Comparison of ENCODE assay signal across 9 mouse cellular contexts in the genomic region with DNA sequence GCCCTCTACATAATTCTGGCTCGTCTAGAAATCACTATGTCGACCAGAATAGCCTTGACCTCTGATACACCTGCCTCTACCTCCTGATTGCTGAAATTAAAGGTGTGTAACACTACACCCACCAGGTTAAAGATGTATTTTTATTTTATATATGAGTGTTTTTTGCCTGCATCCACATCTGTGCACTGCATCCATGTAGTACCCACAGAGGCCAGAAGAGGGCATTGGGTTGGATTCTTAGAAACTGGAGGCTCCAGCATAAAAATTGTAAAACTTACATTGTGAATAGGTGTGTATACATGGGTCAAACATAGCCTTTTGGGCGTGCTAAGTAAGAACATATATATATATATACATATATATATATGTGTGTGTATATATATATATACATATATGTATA. TPM values are rescaled to one million over a fixed set of nuclear protein-coding genes. Genes with fewer than 3 reads are reported as not detected.
DNase-seq lines count a peak whose midpoint lies in the region; ATAC-seq and TF ChIP-seq lines count a peak whose summit lies in the region.
"Had no signal": no experiment of that assay in that cellular context is flagged by ENCODE, and none has a peak within 500 bp of the region (broad histone marks: within the 10 kb centered on the region; RNA-seq: fewer than 3 reads in every experiment).

No protein-coding gene starts in this region.

- peak; percentile 61 for DNase-seq in forebrain, embryonic 11.5 days (ENCODE audit: low spot score)
- DNase-seq in left cerebral cortex, adult 18-20 months (ENCODE audit: low spot score in 2 of 2), result peak; percentile 38 to 49
- no peak for DNase-seq in left cerebral cortex, postnatal 36 days (ENCODE audit: low spot score in 2 of 2)
- DNase-seq in A20 (ENCODE audit: low read depth, low spot score), result peak; percentile 10
- DNase-seq in brain, embryonic 14.5 days (ENCODE audit: low read depth), result peak; percentile 29
- no peak for DNase-seq in T-cell, adult 2 months (ENCODE audit: low spot score)
- DNase-seq in gastrocnemius, postnatal 25 days, result no peak

- H3K4me3 ChIP-seq in forebrain, embryonic 11.5 days (ENCODE audit: low read depth, low read length), result no peak overlapping the region
- H3K4me3 ChIP-seq in forebrain, embryonic 15.5 days, result no peak overlapping the region

- peak; percentile 48; the same call in 1 of the 2 replicates for TF ChIP-seq CTCF in brain, embryonic 14.5 days (IDR thresholded peaks at IDR 0.05; ENCODE audit: borderline replicate concordance, extremely low read depth, insufficient read depth, insufficient read length)

- no peak overlapping the region for H3K9ac ChIP-seq in forebrain, embryonic 11.5 days (ENCODE audit: low read length)
- H3K9ac ChIP-seq in forebrain, embryonic 15.5 days (replicated peaks), result no peak overlapping the region

- intact Hi-C loops in left cerebral cortex, postnatal 36 days (cut with DNase I), result loop anchor here (10.0 kb wide), 1 partner anchor 737 kb away; no protein-coding TSS in a partner anchor

- no peak for ATAC-seq in forebrain, embryonic 11.5 days (replicated peaks; ENCODE audit: low FRiP score)
- ATAC-seq in forebrain, embryonic 15.5 days (replicated peaks), result no peak

- no peaks in the 10 kb centered on the region for H3K4me1 ChIP-seq in forebrain, embryonic 11.5 days (replicated peaks; ENCODE audit: control insufficient read depth, insufficient read depth, low read length)
- H3K4me1 ChIP-seq in forebrain, embryonic 15.5 days, result peaks cover 4% of the 10 kb centered on the region; the same call in 1 of the 2 replicates

- no peaks in the 10 kb centered on the region for H3K27me3 ChIP-seq in forebrain, embryonic 11.5 days (ENCODE audit: control insufficient read depth, insufficient read depth, low read length)
- H3K27me3 ChIP-seq in forebrain, embryonic 15.5 days, result no peaks in the 10 kb centered on the region

- H3K36me3 ChIP-seq in forebrain, embryonic 11.5 days (ENCODE audit: control insufficient read depth, insufficient read depth, low read length), result no peaks in the 10 kb centered on the region
- no peaks in the 10 kb centered on the region for H3K36me3 ChIP-seq in forebrain, embryonic 15.5 days

- TF ChIP-seq POLR2A in brain, embryonic 14.5 days (IDR thresholded peaks at IDR 0.05; ENCODE audit: borderline replicate concordance, extremely low read depth, insufficient read depth, insufficient read length, poor library complexity, severe bottlenecking), result no peak

- 58% methylated on average over 3 of the region's 3 CpGs for WGBS in forebrain, embryonic 11.5 days
- WGBS in forebrain, embryonic 15.5 days, result 65% methylated on average over 3 of the region's 3 CpGs

- H3K27ac ChIP-seq in forebrain, embryonic 11.5 days (ENCODE audit: low read depth, low read length), result no peak overlapping the region
- no peak overlapping the region for H3K27ac ChIP-seq in forebrain, embryonic 15.5 days (replicated peaks)
- H3K27ac ChIP-seq: macrophage had no signal

- no peaks in the 10 kb centered on the region for H3K9me3 ChIP-seq in forebrain, embryonic 11.5 days (ENCODE audit: control insufficient read depth, low read length)
- H3K9me3 ChIP-seq in forebrain, embryonic 15.5 days, result no peaks in the 10 kb centered on the region

- no peak overlapping the region for H3K4me2 ChIP-seq in forebrain, embryonic 11.5 days (ENCODE audit: low read depth, low read length, severe bottlenecking)
- no peak overlapping the region for H3K4me2 ChIP-seq in forebrain, embryonic 15.5 days (replicated peaks)

RNA-seq across cellular contexts. Expression of a gene that starts 33.0 kb away (rescaled TPM):
- polyA plus RNA-seq in forebrain, embryonic 11.5 days (2014; fragmentation: Nextera tagmentation; extraction: Ambion mirVana), result 27.3 and 28.3 TPM in 2 replicates
- polyA plus RNA-seq in forebrain, embryonic 15.5 days (2015; fragmentation: Nextera tagmentation; extraction: Ambion mirVana), result 20.7 and 23.5 TPM in 2 replicates
- total RNA-seq in left cerebral cortex, adult 18-20 months (2021), result 10 to 100 TPM; 57.1 to 58.4 TPM
- 10 to 100 TPM; 60.3 to 77.9 TPM for total RNA-seq in left cerebral cortex, postnatal 36 days (2021)
- 67.5 and 82.1 TPM in 2 replicates for polyA plus RNA-seq in brain, embryonic 14.5 days (2012; rRNA removed)
- total RNA-seq in gastrocnemius, postnatal 25 days (2021), result 1 to 10 TPM; 1.0 to 1.7 TPM
- polyA plus RNA-seq: macrophage had no signal

RNA-seq across cellular contexts. Expression of a gene that starts 33.6 kb away (rescaled TPM):
- not detected in 2 replicates for polyA plus RNA-seq in forebrain, embryonic 11.5 days (2014; fragmentation: Nextera tagmentation; extraction: Ambion mirVana)
- not detected in 2 replicates for polyA plus RNA-seq in forebrain, embryonic 15.5 days (2015; fragmentation: Nextera tagmentation; extraction: Ambion mirVana)
- total RNA-seq in left cerebral cortex, adult 18-20 months (2021), result not detected
- total RNA-seq in left cerebral cortex, postnatal 36 days (2021), result not detected
- not detected in 2 replicates for polyA plus RNA-seq in brain, embryonic 14.5 days (2012; rRNA removed)
- not detected for total RNA-seq in gastrocnemius, postnatal 25 days (2021)
- polyA plus RNA-seq: macrophage had no signal

RNA-seq across cellular contexts. Expression of a gene that starts 45.8 kb away (rescaled TPM):
- polyA plus RNA-seq in forebrain, embryonic 11.5 days (2014; fragmentation: Nextera tagmentation; extraction: Ambion mirVana), result 671 and 746 TPM in 2 replicates
- 568 and 598 TPM in 2 replicates for polyA plus RNA-seq in forebrain, embryonic 15.5 days (2015; fragmentation: Nextera tagmentation; extraction: Ambion mirVana)
- 100 to 1,000 TPM; 308 to 319 TPM for total RNA-seq in left cerebral cortex, adult 18-20 months (2021)
- total RNA-seq in left cerebral cortex, postnatal 36 days (2021), result 100 to 1,000 TPM; 348 to 352 TPM
- polyA plus RNA-seq in brain, embryonic 14.5 days (2012; rRNA removed), result 161 and 195 TPM in 2 replicates
- 100 to 1,000 TPM; 238 to 253 TPM for total RNA-seq in gastrocnemius, postnatal 25 days (2021)

RNA-seq across cellular contexts. Expression of a gene that starts 45.9 kb away (rescaled TPM):
- 13.2 and 17.4 TPM in 2 replicates for polyA plus RNA-seq in forebrain, embryonic 11.5 days (2014; fragmentation: Nextera tagmentation; extraction: Ambion mirVana)
- polyA plus RNA-seq in forebrain, embryonic 15.5 days (2015; fragmentation: Nextera tagmentation; extraction: Ambion mirVana), result 17.3 and 18.4 TPM in 2 replicates
- 1 to 10 TPM; 8.1 to 8.7 TPM for total RNA-seq in left cerebral cortex, adult 18-20 months (2021)
- 1 to 10 TPM; 7.2 to 8.1 TPM for total RNA-seq in left cerebral cortex, postnatal 36 days (2021)
- 9.7 and 12.5 TPM in 2 replicates for polyA plus RNA-seq in brain, embryonic 14.5 days (2012; rRNA removed)
- total RNA-seq in gastrocnemius, postnatal 25 days (2021), result 1 to 10 TPM; 6.9 to 7.5 TPM

RNA-seq across cellular contexts. Expression of a gene that starts 54.3 kb away (rescaled TPM):
- 28.1 and 32.1 TPM in 2 replicates for polyA plus RNA-seq in forebrain, embryonic 11.5 days (2014; fragmentation: Nextera tagmentation; extraction: Ambion mirVana)
- polyA plus RNA-seq in forebrain, embryonic 15.5 days (2015; fragmentation: Nextera tagmentation; extraction: Ambion mirVana), result 32.0 and 36.5 TPM in 2 replicates
- 10 to 100 TPM; 25.3 to 29.7 TPM for total RNA-seq in left cerebral cortex, adult 18-20 months (2021)
- 10 to 100 TPM; 26.6 to 34.1 TPM for total RNA-seq in left cerebral cortex, postnatal 36 days (2021)
- polyA plus RNA-seq in brain, embryonic 14.5 days (2012; rRNA removed), result 41.6 and 43.6 TPM in 2 replicates
- total RNA-seq in gastrocnemius, postnatal 25 days (2021), result 1 to 10 TPM; 7.9 to 8.4 TPM

Comparison
In these comparisons a context has a peak if more than half of its experiments do, and no peak if none do; other contexts are left out.
1. DNase-seq: peak in forebrain, embryonic 11.5 days (single experiment), left cerebral cortex, adult 18-20 months (2 of 2), A20 (single experiment) and brain, embryonic 14.5 days (single experiment); none in left cerebral cortex, postnatal 36 days (0 of 2), T-cell, adult 2 months (single experiment) and gastrocnemius, postnatal 25 days (single experiment).
2. RNA of a gene that starts 33.0 kb away (total RNA-seq): 60.3 to 77.9 TPM in left cerebral cortex, postnatal 36 days and 57.1 to 58.4 TPM in left cerebral cortex, adult 18-20 months; 1.0 to 1.7 TPM in gastrocnemius, postnatal 25 days; every median in the first group is over 10 times any median in the second.